Mouse (Mus musculus) T-helper 2 cell (primary cell): ENCODE measurements around the gene Gm8257.
"Not testable (repeated sequence)": the region's sequence is repeated elsewhere in the genome, so short reads cannot be mapped to it uniquely, and the experiment has no call there.

Source experiments
- in situ Hi-C: fragments of 300-600 bp; cut with MboI, MseI; formaldehyde crosslinking; loops from one replicate; pipeline ENCODE4 v1.15.1; 2025; ENCODE audit warnings: high pct_unique_total_duplicates

Gene Gm8257

DNA sequence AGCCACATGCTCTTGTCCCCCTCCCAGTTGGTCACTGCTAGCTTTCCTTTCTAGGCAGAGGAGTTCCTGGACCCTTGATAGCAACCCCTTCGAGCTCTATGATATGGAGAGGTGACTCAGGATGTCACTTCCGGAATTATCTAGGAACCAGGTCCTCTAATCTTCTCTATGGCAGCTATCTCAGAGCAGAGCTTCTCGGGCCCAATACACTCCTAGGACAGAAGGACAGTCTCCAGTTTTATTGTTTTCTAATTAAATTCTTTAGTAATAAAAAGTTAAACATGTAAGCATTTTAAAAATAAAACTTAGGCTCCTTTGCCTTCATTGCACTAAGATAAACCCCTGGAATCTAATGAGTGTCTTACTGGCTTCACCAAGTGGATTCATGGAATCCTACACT, at the start of gene Gm8257:
Gm8257 (minus strand) TSS at position 101 of the 400 bp plus-strand sequence.
- in situ Hi-C loops: loop anchor here (10.0 to 25.0 kb wide), 3 partner anchors 942 to 1519 kb away; partner anchors contain the start of gene Gm7233

DNA sequence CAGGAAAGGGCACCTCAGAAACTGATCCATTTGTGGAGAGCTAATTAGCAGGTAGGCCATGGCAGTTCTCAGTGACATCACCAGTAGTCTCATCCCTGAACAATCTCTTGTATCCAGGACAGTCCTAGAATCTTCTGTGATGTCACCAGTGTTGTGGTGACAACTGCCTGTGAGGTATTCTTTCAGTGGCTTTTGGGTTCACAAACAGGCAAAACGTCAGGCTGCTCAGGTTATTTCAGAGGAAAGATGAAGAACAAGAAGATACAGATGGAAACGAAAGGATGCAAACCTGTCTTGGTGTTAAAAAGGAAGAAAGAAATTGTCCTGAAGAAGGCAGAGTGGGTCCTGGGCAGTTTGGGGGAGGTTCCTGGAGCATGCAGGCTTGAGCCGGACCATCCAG, 44.0 kb upstream of the Gm8257 start, which contains the start of gene Gm8267:
Gm8267 (minus strand) TSS at position 101 of the 400 bp plus-strand sequence.
- in situ Hi-C loops: no loop called here

- in situ Hi-C loops: not testable (repeated sequence)
These were observed 36.5 kb upstream of the Gm8257 start for GRCm38 (mm10) chr14:44742789-44743188.

GRCm38 (mm10) chr14:44730711-44731110, 24.5 kb upstream of the Gm8257 start:
- in situ Hi-C loops: not testable (repeated sequence)

- in situ Hi-C loops: not testable (repeated sequence)
These were observed 78.5 kb downstream of the Gm8257 start, which contains the start of gene Gm5624 for GRCm38 (mm10) chr14:44627737-44628136. Gene Gm5624 (minus strand): TSS chr14:44627938.
